Mouse (Mus musculus) forebrain, embryonic 11.5 days (tissue): Measurements from ENCODE around the gene Doc2g. TPM values are rescaled to one million over a fixed set of nuclear protein-coding genes. Genes with fewer than 3 reads are reported as not detected.
A peak's percentile ranks its signal among the peaks of the same experiment; 100 is the strongest.

Experiments
- ATAC-seq: fragments of 200-750 bp; cut with Nextera tagmentation; replicated peaks from 2 replicates; pipeline ENCODE4 v1.8.0; 2017; ENCODE audit warnings: moderate TSS enrichment; ENCODE audit not compliant: low FRiP score
- DNase-seq: peaks from one replicate; pipeline ENCODE4 v3.0.0-alpha.2; 2017; ENCODE audit warnings: low spot score
- H3K27ac ChIP-seq: fragments of 300-500 bp; sonication (generic); 2 replicates; pipeline ENCODE4 v1.5.1; 2014; ENCODE audit warnings: low read depth, low read length
- H3K27me3 ChIP-seq: fragments of 300-500 bp; sonication (generic); 2 replicates; pipeline ENCODE4 v1.6.1; 2014; ENCODE audit warnings: mild to moderate bottlenecking, low read length, mixed read lengths; ENCODE audit not compliant: control insufficient read depth, insufficient read depth
- H3K36me3 ChIP-seq: fragments of 300-500 bp; sonication (generic); 2 replicates; pipeline ENCODE4 v1.6.1; 2014; ENCODE audit warnings: mild to moderate bottlenecking, low read length, moderate library complexity, mixed read lengths; ENCODE audit not compliant: control insufficient read depth, insufficient read depth
- H3K4me1 ChIP-seq: fragments of 300-500 bp; sonication (generic); replicated peaks from 2 replicates; pipeline ENCODE4 v1.6.1; 2014; ENCODE audit warnings: low read length, mixed read lengths; ENCODE audit not compliant: control insufficient read depth, insufficient read depth
- H3K4me2 ChIP-seq: fragments of 300-500 bp; sonication (generic); 2 replicates; pipeline ENCODE4 v1.6.1; 2014; ENCODE audit warnings: low read depth, mild to moderate bottlenecking, low read length, moderate library complexity, mixed read lengths; ENCODE audit not compliant: severe bottlenecking
- H3K4me3 ChIP-seq: fragments of 300-500 bp; sonication (generic); 2 replicates; pipeline ENCODE4 v1.5.1; 2014; ENCODE audit warnings: low read depth, low read length
- H3K9ac ChIP-seq: fragments of 300-500 bp; sonication (generic); 2 replicates; pipeline ENCODE4 v1.6.1; 2014; ENCODE audit warnings: low read length
- H3K9me3 ChIP-seq: fragments of 300-500 bp; sonication (generic); 2 replicates; pipeline ENCODE4 v1.6.1; 2016; ENCODE audit warnings: low read length, mixed read lengths; ENCODE audit not compliant: control insufficient read depth
- WGBS: fragments of 180-500 bp; shearing (Covaris S2); extraction: QIAGEN DNeasy Blood & Tissue Kit; methylation state at CpG from one replicate; pipeline ENCODE4 v1.1.7; 2014; 5-methylcytosine and 5-hydroxymethylcytosine counted together
- polyA plus RNA-seq: library from polyadenylated mRNA; unstranded; fragments of >200 nt; fragmentation: Nextera tagmentation; extraction: Ambion mirVana; gene quantifications from 2 replicates; pipeline ENCODE4 v1.2.1, GENCODE M21; 2014

The Doc2g gene
- polyA plus RNA-seq, 1 experiment from 2014 or later, result 4.2 TPM

DNA sequence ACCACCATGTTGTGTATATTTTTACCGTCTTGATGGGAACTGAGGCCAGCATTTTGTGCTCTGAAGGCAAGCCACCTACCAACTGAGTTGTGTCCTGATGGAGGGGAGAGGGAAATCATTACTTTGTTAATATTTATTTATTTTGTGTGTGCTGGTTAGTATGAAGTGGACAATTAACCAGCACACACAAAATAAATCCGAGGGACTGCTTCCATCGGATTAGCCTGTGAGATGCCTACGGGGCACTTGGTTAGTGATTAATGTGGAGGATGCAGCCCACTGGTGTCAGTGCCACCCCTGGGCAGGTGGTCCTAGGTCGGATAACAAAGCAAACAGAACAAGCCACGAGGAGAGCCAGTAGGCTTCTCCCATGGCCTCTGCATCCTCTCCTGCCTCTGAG is 8.2 kb upstream of the Doc2g start:
- peaks cover 2% of the 10 kb centered on the region; the same call in 1 of the 2 replicates for H3K4me1 ChIP-seq
- H3K27me3 ChIP-seq, result no peaks in the 10 kb centered on the region
- no peak overlapping the region for H3K9ac ChIP-seq
- no peak for ATAC-seq
- DNase-seq, result no peak
- H3K27ac ChIP-seq, result no peak overlapping the region
- no peaks in the 10 kb centered on the region for H3K36me3 ChIP-seq
- no peak overlapping the region for H3K4me3 ChIP-seq
- H3K4me2 ChIP-seq, result no peak overlapping the region
- H3K9me3 ChIP-seq, result no peaks in the 10 kb centered on the region
- 71% methylated on average over 6 of the region's 6 CpGs for WGBS

DNA sequence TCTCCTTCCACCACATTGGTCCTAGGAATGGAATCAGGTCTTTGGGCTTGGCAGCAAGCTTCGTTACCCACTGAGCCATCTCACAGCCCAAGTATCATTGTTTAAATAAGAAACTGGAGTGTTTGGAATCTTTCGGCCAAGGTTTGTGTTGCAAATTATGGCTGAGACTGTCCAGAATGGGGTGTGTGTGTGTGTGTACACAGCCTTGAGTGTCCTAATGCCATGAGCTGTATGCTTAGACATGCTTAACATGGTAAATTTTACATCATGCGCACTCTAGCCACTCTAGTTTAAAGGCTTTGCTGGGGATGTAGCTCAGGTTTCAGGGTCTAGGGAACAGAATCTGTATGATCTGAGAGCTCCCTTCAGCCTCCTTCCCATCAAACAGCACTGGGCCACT is 7.6 kb upstream of the Doc2g start:
- Histone ChIP-seq H3K4me3 (no peak overlapping the region), H3K9me3 (no peaks in the 10 kb centered on the region), H3K4me1 (peaks cover 2% of the 10 kb centered on the region; the same call in 1 of the 2 replicates), H3K36me3 (no peaks in the 10 kb centered on the region), H3K27ac (no peak overlapping the region), H3K4me2 (no peak overlapping the region), H3K9ac (no peak overlapping the region), H3K27me3 (no peaks in the 10 kb centered on the region)
- whole genome bisulfite sequencing, result 90% methylated on average over 3 of the region's 3 CpGs
- DNase-seq (no peak), ATAC-seq (no peak)

DNA sequence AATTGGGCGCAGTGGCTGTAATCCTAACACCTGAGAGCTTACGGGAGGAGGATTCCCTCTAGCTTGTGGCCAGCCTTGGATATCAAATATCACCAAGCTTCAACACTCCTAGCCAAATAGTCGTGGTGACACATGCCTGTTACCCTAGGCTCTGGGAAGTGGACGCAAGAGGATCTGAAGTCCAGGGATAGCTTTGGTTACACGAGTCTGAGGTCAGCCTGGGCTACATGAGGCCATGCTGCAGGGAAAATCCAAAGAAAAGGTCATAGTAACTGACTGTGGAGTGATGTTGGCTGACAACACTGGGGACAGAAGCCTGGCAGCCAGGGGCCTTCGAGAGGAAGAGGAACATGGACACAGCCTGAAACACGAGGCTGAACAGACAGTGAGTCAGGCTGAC is 7.0 kb upstream of the Doc2g start:
- Histone ChIP-seq H3K9me3 (no peaks in the 10 kb centered on the region), H3K4me1 (peaks cover 2% of the 10 kb centered on the region; the same call in 1 of the 2 replicates), H3K27ac (no peak overlapping the region), H3K9ac (no peak overlapping the region), H3K27me3 (no peaks in the 10 kb centered on the region), H3K36me3 (no peaks in the 10 kb centered on the region), H3K4me3 (no peak overlapping the region), H3K4me2 (no peak overlapping the region)
- ATAC-seq, result no peak
- DNase-seq, result no peak
- 77% methylated on average over 7 of the region's 7 CpGs for WGBS

DNA sequence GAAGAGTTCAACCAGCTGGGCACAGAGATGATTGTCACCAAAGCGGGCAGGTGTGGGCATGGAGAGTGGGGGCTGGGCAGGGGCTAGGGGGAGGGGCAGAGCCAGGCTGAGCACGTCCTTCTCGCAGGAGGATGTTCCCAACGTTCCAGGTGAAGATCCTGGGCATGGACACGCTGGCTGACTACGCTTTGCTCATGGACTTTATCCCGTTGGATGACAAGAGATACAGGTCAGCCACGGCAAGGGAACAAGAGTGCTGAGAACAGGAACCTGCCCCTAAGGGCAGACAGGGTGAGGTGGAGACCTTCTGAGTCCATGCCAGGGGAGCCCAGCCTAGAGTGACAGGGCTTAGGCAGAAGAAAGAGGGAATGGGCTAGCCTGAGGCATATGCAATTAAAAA is 6.4 kb upstream of the Doc2g start:
- no peak for ATAC-seq
- Histone ChIP-seq H3K9ac (no peak overlapping the region), H3K27ac (no peak overlapping the region), H3K4me2 (no peak overlapping the region), H3K4me1 (peaks cover 2% of the 10 kb centered on the region; the same call in 1 of the 2 replicates), H3K9me3 (no peaks in the 10 kb centered on the region), H3K36me3 (no peaks in the 10 kb centered on the region), H3K4me3 (no peak overlapping the region), H3K27me3 (no peaks in the 10 kb centered on the region)
- no peak for DNase-seq
- WGBS, result 87% methylated on average over 8 of the region's 8 CpGs

GRCm38 (mm10) chr19:3997231-3997630 is 5.9 kb upstream of the Doc2g start:
- DNase-seq, result no peak
- H3K4me2 ChIP-seq, result no peak overlapping the region
- H3K27me3 ChIP-seq, result no peaks in the 10 kb centered on the region
- no peaks in the 10 kb centered on the region for H3K36me3 ChIP-seq
- ATAC-seq, result no peak
- H3K9me3 ChIP-seq, result no peaks in the 10 kb centered on the region
- no peak overlapping the region for H3K27ac ChIP-seq
- no peak overlapping the region for H3K4me3 ChIP-seq
- no peak overlapping the region for H3K9ac ChIP-seq
- peaks cover 2% of the 10 kb centered on the region; the same call in 1 of the 2 replicates for H3K4me1 ChIP-seq
- 67% methylated on average over 8 of the region's 8 CpGs for WGBS

- H3K27me3 ChIP-seq, result no peaks in the 10 kb centered on the region
- H3K4me3 ChIP-seq, result no peak overlapping the region
- no peak overlapping the region for H3K27ac ChIP-seq
- H3K4me2 ChIP-seq, result no peak overlapping the region
- no peaks in the 10 kb centered on the region for H3K36me3 ChIP-seq
- ATAC-seq (no peak), DNase-seq (no peak)
- no peak overlapping the region for H3K9ac ChIP-seq
- H3K9me3 ChIP-seq, result no peaks in the 10 kb centered on the region
- peaks cover 2% of the 10 kb centered on the region; the same call in 1 of the 2 replicates for H3K4me1 ChIP-seq
- 71% methylated on average over 8 of the region's 8 CpGs for WGBS
These were observed 4.8 kb upstream of the Doc2g start for GRCm38 (mm10) chr19:3998335-3998734.

GRCm38 (mm10) chr19:3999121-3999730 is 3.9 kb upstream of the Doc2g start:
- Histone ChIP-seq H3K4me3 (no peak overlapping the region), H3K27ac (no peak overlapping the region), H3K27me3 (no peaks in the 10 kb centered on the region), H3K36me3 (no peaks in the 10 kb centered on the region), H3K4me2 (peak overlapping the region; percentile 90; the same call in 1 of the 2 replicates), H3K9me3 (no peaks in the 10 kb centered on the region), H3K4me1 (peaks cover 2% of the 10 kb centered on the region; the same call in 1 of the 2 replicates), H3K9ac (peak overlapping the region; percentile 47)
- ATAC-seq, result no peak
- no peak for DNase-seq
- 89% methylated on average over 9 of the region's 9 CpGs for WGBS

GRCm38 (mm10) chr19:4000119-4000900 is 2.8 kb upstream of the Doc2g start, which contains the start of the genes Nudt8 and Gm49405:
Gene Nudt8 (plus strand): TSS chr19:4000580.
Gene Gm49405 (plus strand): TSS chr19:4000626.
- peak; percentile 97 for DNase-seq
- peak; percentile 91 for ATAC-seq
- Histone ChIP-seq H3K27ac (peak within 1 kb of the TSS; percentile 96), H3K4me1 (peaks cover 2% of the 10 kb centered on the region; the same call in 1 of the 2 replicates), H3K9ac (peak within 1 kb of the TSS; percentile 89), H3K4me3 (peak within 1 kb of the TSS; percentile 73), H3K4me2 (peak within 1 kb of the TSS; percentile 90), H3K9me3 (no peaks in the 10 kb centered on the region), H3K36me3 (no peaks in the 10 kb centered on the region), H3K27me3 (no peaks in the 10 kb centered on the region)
- under 1% methylated on average over 64 of the region's 64 CpGs for WGBS
